Comparison of ENCODE assay signal across 8 mouse cellular contexts in genomic region chr7:67950346-67950814, GRCm38 (mm10). TPM values are rescaled to one million over a fixed set of nuclear protein-coding genes. Genes with fewer than 3 reads are reported as not detected.
DNase-seq lines count a peak whose midpoint lies in the region; ATAC-seq and TF ChIP-seq lines count a peak whose summit lies in the region.

No protein-coding gene starts in this region.

- no peaks in the 10 kb centered on the region for H3K79me2 ChIP-seq in liver, adult 2 months (ENCODE audit: control insufficient read depth, insufficient read depth, low read length)
- peaks cover 24% of the 10 kb centered on the region for H3K79me2 ChIP-seq in myocyte (ENCODE audit: control insufficient read depth, insufficient read depth)

- peak overlapping the region; percentile 1; the same call in 1 of the 2 replicates for H3K9ac ChIP-seq in liver, adult 2 months (ENCODE audit: low read depth, low read length)
- peak overlapping the region; percentile 70 for H3K9ac ChIP-seq in hindbrain, embryonic 15.5 days

- ATAC-seq in hindbrain, embryonic 15.5 days (ENCODE audit: low FRiP score, low read depth): no peak; the same call in 1 of the 2 replicates

- no peak overlapping the region for H3K27ac ChIP-seq in liver, adult 2 months (replicated peaks; ENCODE audit: insufficient read depth, low read depth, low read length)
- peak overlapping the region; percentile 100 for H3K27ac ChIP-seq in hindbrain, embryonic 15.5 days (replicated peaks)

- intact Hi-C loops in gastrocnemius, postnatal 14 days (cut with DNase I; ENCODE audit: low total_unique reads): no loop called here

- no peak for DNase-seq in liver, adult 2 months (ENCODE audit: extremely low read depth, low read depth, low spot score)
- no peak for DNase-seq in liver
- DNase-seq in brain, embryonic 18.5 days (ENCODE audit: low read depth, low spot score): peak; percentile 36
- DNase-seq in urinary bladder, postnatal 14 days (ENCODE audit: low spot score): no peak
- DNase-seq in gastrocnemius, postnatal 14 days: no peak
- no peak for DNase-seq in layer of hippocampus, postnatal 25 days (ENCODE audit: extremely low spot score in 1 of 2, low spot score in 1 of 2)

- H3ac ChIP-seq in myocyte (ENCODE audit: control insufficient read depth, insufficient read length): peak overlapping the region; percentile 1

- H3K27me3 ChIP-seq in liver, adult 2 months (ENCODE audit: control insufficient read depth, insufficient read depth, low read length): peaks cover 18% of the 10 kb centered on the region
- H3K27me3 ChIP-seq in hindbrain, embryonic 15.5 days: no peaks in the 10 kb centered on the region
- no peaks in the 10 kb centered on the region for H3K27me3 ChIP-seq in myocyte (ENCODE audit: control insufficient read depth, insufficient read depth, insufficient read length)

- 2% methylated on average over 24 of the region's 24 CpGs for WGBS in liver, adult 2 months
- WGBS in hindbrain, embryonic 15.5 days: 0% methylated on average over 24 of the region's 24 CpGs

- peak overlapping the region; percentile 84 for H3K4me2 ChIP-seq in hindbrain, embryonic 15.5 days
- peak overlapping the region; percentile 90 for H3K4me2 ChIP-seq in myocyte (ENCODE audit: low read depth)

- H3K4me3 ChIP-seq in liver, adult 2 months (ENCODE audit: insufficient read depth, low read depth, low read length): peak overlapping the region; percentile 98; the same call in 1 of the 2 replicates
- peak overlapping the region; percentile 78 for H3K4me3 ChIP-seq in hindbrain, embryonic 15.5 days
- H3K4me3 ChIP-seq in myocyte: peak overlapping the region; percentile 94

- H3K36me3 ChIP-seq in liver, adult 2 months (ENCODE audit: control insufficient read depth, insufficient read depth, low read length): no peaks in the 10 kb centered on the region
- no peaks in the 10 kb centered on the region for H3K36me3 ChIP-seq in hindbrain, embryonic 15.5 days
- no peaks in the 10 kb centered on the region for H3K36me3 ChIP-seq in myocyte (ENCODE audit: control insufficient read depth, insufficient read depth)

- H3K4me1 ChIP-seq in liver, adult 2 months (ENCODE audit: control insufficient read depth, insufficient read depth, low read length): peaks cover 1% of the 10 kb centered on the region; the same call in 1 of the 2 replicates
- H3K4me1 ChIP-seq in hindbrain, embryonic 15.5 days (replicated peaks): peaks cover 23% of the 10 kb centered on the region

- no peaks in the 10 kb centered on the region for H3K9me3 ChIP-seq in hindbrain, embryonic 15.5 days

- no peak for TF ChIP-seq POLR2A in liver, adult 2 months (IDR thresholded peaks at IDR 0.05; ENCODE audit: extremely low read depth, insufficient read depth, low read length)
- no peak for TF ChIP-seq POLR2A in myocyte (IDR thresholded peaks at IDR 0.05; ENCODE audit: insufficient read length, low read depth)

- no peak for TF ChIP-seq CTCF in liver, adult 2 months (IDR thresholded peaks at IDR 0.05; ENCODE audit: low read depth, low read length)

TF ChIP-seq in myocyte, 11 proteins besides CTCF, POLR2A, EP300 and RAD21:
- TF ChIP-seq USF1 (IDR thresholded peaks at IDR 0.05; ENCODE audit: low read depth): peak; percentile 79
- no peak for TF ChIP-seq SRF (IDR thresholded peaks at IDR 0.05; ENCODE audit: control insufficient read depth, insufficient read length, low read depth)

RNA-seq across cellular contexts. Expression of gene Igf1r, which starts 2.2 kb away (rescaled TPM):
- 1.2 and 1.6 TPM in 2 replicates for total RNA-seq in liver, adult 2 months (2014; rRNA removed)
- polyA plus RNA-seq in liver, adult 2 months (2012; rRNA removed): 0.36 and 0.50 TPM in 2 replicates
- polyA plus RNA-seq in hindbrain, embryonic 15.5 days (2015; fragmentation: Nextera tagmentation; extraction: Ambion mirVana): 19.2 and 22.8 TPM in 2 replicates
- polyA plus RNA-seq in myocyte (2012; fragmentation: generic; extraction: Trizol): 7.9 TPM
- 10 to 100 TPM; 13.1 to 14.0 TPM for total RNA-seq in gastrocnemius, postnatal 14 days (2021)
- 10 to 100 TPM; 32.5 to 38.4 TPM for total RNA-seq in layer of hippocampus, postnatal 25 days (2021)
